Mouse (Mus musculus): ENCODE measurements around the gene Map4k4.

DNA sequence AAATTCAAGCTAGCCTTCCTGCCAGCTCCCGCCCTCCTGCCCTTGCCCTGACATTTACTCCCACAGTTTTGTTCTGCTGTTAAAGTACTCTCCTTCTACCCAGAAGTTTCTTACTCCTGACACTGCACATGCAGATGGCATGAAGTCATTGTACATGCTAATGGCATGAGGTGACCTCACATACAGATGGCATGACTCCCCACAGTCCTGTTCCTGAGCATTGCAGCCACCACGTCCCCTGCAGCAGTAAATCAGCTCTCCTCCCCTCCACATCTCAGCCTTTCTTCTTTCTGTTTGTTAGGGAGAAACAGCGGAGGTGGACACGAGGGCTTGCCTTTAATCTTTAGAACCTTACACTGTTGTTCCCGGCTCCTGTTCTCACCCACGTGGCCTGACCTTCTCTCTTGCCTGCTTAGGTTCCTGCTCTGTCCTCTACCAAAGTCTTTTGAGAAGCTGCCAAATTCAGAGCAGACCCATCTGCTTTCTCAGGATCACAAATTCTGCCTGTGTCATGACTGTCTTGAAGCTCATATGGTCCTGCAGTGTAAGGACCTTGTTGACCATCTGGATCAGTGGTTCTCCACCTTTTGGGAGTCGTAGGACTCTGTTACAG, 114.5 kb downstream of the Map4k4 start:
- TF ChIP-seq EP300 (IDR thresholded peaks at IDR 0.05) (no peak), CTCF (IDR thresholded peaks at IDR 0.05) (no peak)

All from lung, postnatal 0 days (tissue).